Mouse (Mus musculus) intestine, embryonic 15.5 days (tissue): ENCODE data around the gene Nckap5. TPM values are rescaled to one million over a fixed set of nuclear protein-coding genes. Genes with fewer than 3 reads are reported as not detected.

ENCODE experiments used
- ATAC-seq: fragments of 200-750 bp; cut with Nextera tagmentation; 2 replicates; pipeline ENCODE4 v1.8.0; 2017; ENCODE audit warnings: moderate TSS enrichment, moderate library complexity
- H3K27ac ChIP-seq: fragments of 300-500 bp; sonication (generic); 2 replicates; pipeline ENCODE4 v1.5.1; 2015; ENCODE audit warnings: mild to moderate bottlenecking, inconsistent platforms
- H3K27me3 ChIP-seq: fragments of 300-500 bp; sonication (generic); replicated peaks from 2 replicates; pipeline ENCODE4 v1.6.1; 2015; ENCODE audit warnings: inconsistent platforms
- H3K36me3 ChIP-seq: fragments of 300-500 bp; sonication (generic); 2 replicates; pipeline ENCODE4 v1.6.1; 2015; ENCODE audit warnings: inconsistent platforms
- H3K4me1 ChIP-seq: fragments of 300-500 bp; sonication (generic); replicated peaks from 2 replicates; pipeline ENCODE4 v1.6.1; 2015; ENCODE audit warnings: inconsistent platforms
- H3K4me2 ChIP-seq: fragments of 300-500 bp; sonication (generic); replicated peaks from 2 replicates; pipeline ENCODE4 v1.6.1; 2015; ENCODE audit warnings: mild to moderate bottlenecking, inconsistent platforms
- H3K4me3 ChIP-seq: fragments of 300-500 bp; sonication (generic); replicated peaks from 2 replicates; pipeline ENCODE4 v1.5.1; 2015; ENCODE audit warnings: inconsistent platforms
- H3K9ac ChIP-seq: fragments of 300-500 bp; sonication (generic); 2 replicates; pipeline ENCODE4 v1.6.1; 2015; ENCODE audit warnings: inconsistent platforms
- H3K9me3 ChIP-seq: fragments of 300-500 bp; sonication (generic); 2 replicates; pipeline ENCODE4 v1.6.1; 2016; ENCODE audit warnings: inconsistent platforms
- WGBS: fragments of 180-500 bp; shearing (Covaris S2); methylation state at CpG from one replicate; pipeline ENCODE4 v1.1.7; 2015; 5-methylcytosine and 5-hydroxymethylcytosine counted together
- polyA plus RNA-seq: library from polyadenylated mRNA; unstranded; fragments of >200 nt; fragmentation: Nextera tagmentation; extraction: Ambion mirVana; gene quantifications from 2 replicates; pipeline ENCODE4 v1.2.1, GENCODE M21; 2015

Nckap5 gene
- polyA plus RNA-seq, 1 experiment from 2014 or later, result 11.4 TPM

GRCm38 (mm10) chr1:126683621-126684445 is 146.8 kb downstream of the Nckap5 start:
- Histone ChIP-seq H3K27ac (0 out of 2 replicates have a peak overlapping the region, but pooled peaks have one; percentile 32), H3K9me3 (no peaks in the 10 kb centered on the region), H3K36me3 (no peaks in the 10 kb centered on the region), H3K4me1 (peaks cover 17% of the 10 kb centered on the region), H3K9ac (no peak overlapping the region), H3K4me3 (no peak overlapping the region), H3K4me2 (0 out of 2 replicates have a peak overlapping the region, but pooled peaks have one; percentile 17), H3K27me3 (no peaks in the 10 kb centered on the region)
- 29% methylated on average over 11 of the region's 11 CpGs for WGBS
- peak; percentile 35; the same call in 1 of the 2 replicates for ATAC-seq

- Histone ChIP-seq H3K4me3 (no peak overlapping the region), H3K27ac (no peak overlapping the region), H3K4me2 (no peak overlapping the region), H3K9me3 (no peaks in the 10 kb centered on the region), H3K4me1 (peaks cover 17% of the 10 kb centered on the region), H3K36me3 (no peaks in the 10 kb centered on the region), H3K27me3 (no peaks in the 10 kb centered on the region), H3K9ac (no peak overlapping the region)
- no peak for ATAC-seq
- 31% methylated on average over 8 of the region's 8 CpGs for WGBS
These were observed 148.8 kb downstream of the Nckap5 start for GRCm38 (mm10) chr1:126681773-126682172.

GRCm38 (mm10) chr1:126679348-126679747 is 151.3 kb downstream of the Nckap5 start:
- WGBS, result 90% methylated on average over 1 of the region's 1 CpGs
- ATAC-seq, result no peak
- Histone ChIP-seq H3K4me2 (no peak overlapping the region), H3K4me3 (no peak overlapping the region), H3K27me3 (no peaks in the 10 kb centered on the region), H3K9ac (no peak overlapping the region), H3K27ac (no peak overlapping the region), H3K4me1 (peaks cover 15% of the 10 kb centered on the region), H3K9me3 (no peaks in the 10 kb centered on the region), H3K36me3 (no peaks in the 10 kb centered on the region)

- H3K9ac ChIP-seq, result no peak overlapping the region
- H3K9me3 ChIP-seq, result no peaks in the 10 kb centered on the region
- no peaks in the 10 kb centered on the region for H3K36me3 ChIP-seq
- ATAC-seq, result peak; percentile 81
- peaks cover 8% of the 10 kb centered on the region; the same call in 1 of the 2 replicates for H3K4me1 ChIP-seq
- no peak overlapping the region for H3K4me3 ChIP-seq
- no peak overlapping the region for H3K4me2 ChIP-seq
- peak overlapping the region; percentile 58 for H3K27ac ChIP-seq
- H3K27me3 ChIP-seq, result no peaks in the 10 kb centered on the region
- WGBS, result 24% methylated on average over 4 of the region's 4 CpGs
These were observed 153.3 kb downstream of the Nckap5 start for GRCm38 (mm10) chr1:126677280-126677679.

GRCm38 (mm10) chr1:126676769-126677168 is 153.8 kb downstream of the Nckap5 start:
- H3K4me2 ChIP-seq, result no peak overlapping the region; the same call in 1 of the 2 replicates
- ATAC-seq, result no peak
- H3K36me3 ChIP-seq, result no peaks in the 10 kb centered on the region
- H3K4me1 ChIP-seq, result peaks cover 8% of the 10 kb centered on the region; the same call in 1 of the 2 replicates
- 5% methylated on average over 1 of the region's 1 CpGs for WGBS
- no peaks in the 10 kb centered on the region for H3K27me3 ChIP-seq
- no peak overlapping the region for H3K9ac ChIP-seq
- H3K27ac ChIP-seq, result peak overlapping the region; percentile 69
- H3K9me3 ChIP-seq, result no peaks in the 10 kb centered on the region
- H3K4me3 ChIP-seq, result no peak overlapping the region

- H3K27ac ChIP-seq, result no peak overlapping the region
- no peak overlapping the region for H3K9ac ChIP-seq
- no peaks in the 10 kb centered on the region for H3K27me3 ChIP-seq
- H3K4me1 ChIP-seq, result peaks cover 8% of the 10 kb centered on the region; the same call in 1 of the 2 replicates
- no peaks in the 10 kb centered on the region for H3K9me3 ChIP-seq
- ATAC-seq, result no peak
- H3K4me2 ChIP-seq, result no peak overlapping the region
- WGBS, result 39% methylated on average over 1 of the region's 1 CpGs
- H3K36me3 ChIP-seq, result no peaks in the 10 kb centered on the region
- no peak overlapping the region for H3K4me3 ChIP-seq
These were observed 155.5 kb downstream of the Nckap5 start for GRCm38 (mm10) chr1:126675142-126675541.

GRCm38 (mm10) chr1:126673238-126673637 is 157.4 kb downstream of the Nckap5 start:
- H3K27me3 ChIP-seq, result no peaks in the 10 kb centered on the region
- H3K4me2 ChIP-seq, result no peak overlapping the region
- no peaks in the 10 kb centered on the region for H3K9me3 ChIP-seq
- peak; percentile 86 for ATAC-seq
- H3K4me1 ChIP-seq, result no peaks in the 10 kb centered on the region
- 60% methylated on average over 2 of the region's 2 CpGs for WGBS
- no peaks in the 10 kb centered on the region for H3K36me3 ChIP-seq
- no peak overlapping the region for H3K9ac ChIP-seq
- no peak overlapping the region for H3K4me3 ChIP-seq
- H3K27ac ChIP-seq, result no peak overlapping the region

- WGBS, result 97% methylated on average over 3 of the region's 3 CpGs
- Histone ChIP-seq H3K4me2 (no peak overlapping the region), H3K4me1 (no peaks in the 10 kb centered on the region), H3K27ac (no peak overlapping the region), H3K9me3 (no peaks in the 10 kb centered on the region), H3K36me3 (no peaks in the 10 kb centered on the region), H3K27me3 (no peaks in the 10 kb centered on the region), H3K9ac (no peak overlapping the region), H3K4me3 (no peak overlapping the region)
- no peak for ATAC-seq
These were observed 160.1 kb downstream of the Nckap5 start for GRCm38 (mm10) chr1:126670507-126670906.

GRCm38 (mm10) chr1:126660098-126660999 is 170.2 kb downstream of the Nckap5 start:
- no peaks in the 10 kb centered on the region for H3K9me3 ChIP-seq
- no peaks in the 10 kb centered on the region for H3K4me1 ChIP-seq
- H3K4me3 ChIP-seq, result no peak overlapping the region
- no peak overlapping the region for H3K27ac ChIP-seq
- peak; percentile 43; the same call in 1 of the 2 replicates for ATAC-seq
- no peaks in the 10 kb centered on the region for H3K27me3 ChIP-seq
- WGBS, result 69% methylated on average over 7 of the region's 7 CpGs
- H3K9ac ChIP-seq, result no peak overlapping the region
- H3K4me2 ChIP-seq, result no peak overlapping the region
- H3K36me3 ChIP-seq, result no peaks in the 10 kb centered on the region

- Histone ChIP-seq H3K27ac (no peak overlapping the region), H3K4me2 (no peak overlapping the region), H3K27me3 (no peaks in the 10 kb centered on the region), H3K36me3 (no peaks in the 10 kb centered on the region), H3K4me1 (no peaks in the 10 kb centered on the region), H3K9ac (no peak overlapping the region), H3K4me3 (no peak overlapping the region), H3K9me3 (no peaks in the 10 kb centered on the region)
- no peak for ATAC-seq
- WGBS, result 92% methylated on average over 11 of the region's 11 CpGs
These were observed 171.9 kb downstream of the Nckap5 start for GRCm38 (mm10) chr1:126658731-126659130.

- 66% methylated on average over 2 of the region's 2 CpGs for WGBS
- H3K4me3 ChIP-seq, result no peak overlapping the region
- no peaks in the 10 kb centered on the region for H3K9me3 ChIP-seq
- H3K27ac ChIP-seq, result no peak overlapping the region
- no peak overlapping the region for H3K9ac ChIP-seq
- ATAC-seq, result no peak
- H3K27me3 ChIP-seq, result no peaks in the 10 kb centered on the region
- H3K36me3 ChIP-seq, result no peaks in the 10 kb centered on the region
- H3K4me1 ChIP-seq, result no peaks in the 10 kb centered on the region
- no peak overlapping the region for H3K4me2 ChIP-seq
These were observed 174.4 kb downstream of the Nckap5 start for GRCm38 (mm10) chr1:126656246-126656645.

GRCm38 (mm10) chr1:126652085-126652484 is 178.5 kb downstream of the Nckap5 start:
- no peaks in the 10 kb centered on the region for H3K36me3 ChIP-seq
- no peak overlapping the region for H3K4me3 ChIP-seq
- H3K9ac ChIP-seq, result no peak overlapping the region
- ATAC-seq, result no peak
- no peak overlapping the region for H3K4me2 ChIP-seq
- no peaks in the 10 kb centered on the region for H3K4me1 ChIP-seq
- no peaks in the 10 kb centered on the region for H3K9me3 ChIP-seq
- WGBS, result 56% methylated on average over 2 of the region's 2 CpGs
- H3K27me3 ChIP-seq, result no peaks in the 10 kb centered on the region
- H3K27ac ChIP-seq, result no peak overlapping the region
